Mouse (Mus musculus) brown adipose tissue, adult 24 weeks (tissue): Measurements from ENCODE around the gene Gm5148. TPM values are rescaled to one million over a fixed set of nuclear protein-coding genes. Genes with fewer than 3 reads are reported as not detected.

Experiments
- H3K27ac ChIP-seq: fragments of 200-500 bp; replicated peaks from 2 replicates; pipeline ENCODE4 v1.5.1; 2012; ENCODE audit warnings: low read depth, mild to moderate bottlenecking, low read length
- H3K4me1 ChIP-seq: fragments of 200-500 bp; 2 replicates; pipeline ENCODE4 v1.6.1; 2012; ENCODE audit warnings: low read length, mixed read lengths; ENCODE audit not compliant: control insufficient read depth, insufficient read depth, insufficient read length
- H3K4me3 ChIP-seq: fragments of 200-500 bp; 2 replicates; pipeline ENCODE4 v1.5.1; 2012; ENCODE audit warnings: low read depth, mild to moderate bottlenecking, low read length, moderate library complexity; ENCODE audit not compliant: insufficient read depth
- polyA plus RNA-seq: library from polyadenylated mRNA; stranded (reverse); fragments of >200 nt; gene quantifications from 2 replicates; pipeline ENCODE4 v1.2.4, GENCODE M21; 2012; ENCODE audit not compliant: missing spikeins, insufficient read depth, insufficient read length

Gene Gm5148
- polyA plus RNA-seq, 1 experiment, result not detected

DNA sequence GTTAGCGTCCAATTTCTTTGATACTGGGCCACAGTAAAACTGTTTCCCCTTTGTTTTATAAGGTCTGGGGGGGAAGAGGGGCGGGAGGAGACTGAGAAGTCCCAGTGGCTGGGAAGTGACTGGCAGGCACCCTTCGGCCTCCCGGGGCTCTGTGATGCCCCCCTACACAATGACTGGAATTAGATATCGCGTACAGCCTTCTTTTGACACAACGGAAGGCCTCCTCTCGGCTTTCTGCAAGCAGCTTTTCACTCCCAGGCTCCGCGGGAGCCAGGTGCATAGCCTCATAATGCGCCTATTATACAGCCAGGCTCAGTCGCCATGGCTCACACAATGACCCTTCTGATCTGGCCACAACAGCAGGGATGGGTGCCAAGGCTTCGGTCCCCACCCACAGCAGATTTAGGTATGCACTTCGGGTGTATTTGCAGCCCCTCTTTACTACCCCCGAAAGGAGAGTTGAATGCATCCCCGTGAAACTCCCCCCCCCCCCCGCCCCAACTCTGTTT lies 574 bp downstream of the Gm5148 start:
- Histone ChIP-seq H3K4me1 (peaks cover 5% of the 10 kb centered on the region; the same call in 1 of the 2 replicates), H3K4me3 (peak overlapping the region; percentile 39), H3K27ac (no peak overlapping the region)

- H3K27ac ChIP-seq, result no peak overlapping the region
- H3K4me3 ChIP-seq, result peak overlapping the region; percentile 39
These were observed 1.2 kb downstream of the Gm5148 start for GRCm38 (mm10) chr3:37723061-37723521.

DNA sequence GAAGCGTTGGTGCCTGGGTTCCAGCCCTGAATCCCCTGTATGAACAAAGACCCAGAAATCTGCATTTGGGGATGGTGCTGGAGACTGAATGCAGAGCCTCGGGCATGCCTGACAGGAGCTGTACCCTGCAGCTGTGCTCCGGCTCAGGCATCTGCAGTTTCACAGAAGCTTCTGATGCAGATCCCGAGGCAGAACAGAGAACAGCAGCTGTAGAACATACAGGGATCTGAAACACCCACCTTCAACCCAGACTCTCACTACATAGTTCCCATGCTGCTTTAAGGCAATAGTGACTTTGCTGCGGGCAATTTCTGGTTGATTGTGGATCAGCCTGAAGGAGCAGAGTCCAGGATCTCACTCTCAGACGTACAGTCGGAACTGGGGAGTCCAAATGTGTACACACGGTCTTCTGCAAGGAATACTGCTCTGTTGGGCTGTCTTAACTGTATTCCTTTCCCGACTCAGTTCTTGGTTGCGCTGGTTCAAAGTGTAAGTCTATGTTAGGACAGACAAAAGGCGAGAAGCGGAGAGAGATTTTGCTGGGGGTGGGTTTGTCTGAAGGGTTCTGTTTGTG lies 1.7 kb downstream of the Gm5148 start:
- Histone ChIP-seq H3K4me3 (peak overlapping the region; percentile 39), H3K4me1 (no peaks in the 10 kb centered on the region), H3K27ac (no peak overlapping the region)

More at GRCm38 (mm10) chr3:37723061-37723521, 1.2 kb downstream of the Gm5148 start:
- no peaks in the 10 kb centered on the region for H3K4me1 ChIP-seq

- Histone ChIP-seq H3K27ac (no peak overlapping the region), H3K4me3 (no peak overlapping the region), H3K4me1 (no peaks in the 10 kb centered on the region)
These were observed 7.3 kb downstream of the Gm5148 start for GRCm38 (mm10) chr3:37716992-37717391.

DNA sequence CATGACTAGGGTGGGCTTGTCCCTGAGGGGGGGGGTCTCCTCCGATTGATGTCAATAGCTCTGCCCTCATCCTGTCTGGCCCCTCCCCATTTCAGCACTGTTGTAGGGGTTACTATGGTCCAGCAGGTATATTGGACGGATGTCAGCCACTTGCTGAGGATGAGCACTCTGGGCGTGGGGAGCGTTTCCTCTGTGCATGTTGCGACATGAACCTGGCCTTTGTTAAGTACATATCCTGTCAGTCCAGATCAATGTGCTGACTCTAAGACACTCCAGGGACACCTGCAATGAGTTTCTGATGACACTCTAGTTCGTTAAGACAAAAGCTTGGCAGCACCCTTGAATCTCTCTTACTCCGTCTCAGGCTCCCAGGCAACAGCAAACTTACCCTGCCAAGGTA lies 8.6 kb downstream of the Gm5148 start:
- Histone ChIP-seq H3K4me1 (no peaks in the 10 kb centered on the region), H3K27ac (no peak overlapping the region), H3K4me3 (no peak overlapping the region)

DNA sequence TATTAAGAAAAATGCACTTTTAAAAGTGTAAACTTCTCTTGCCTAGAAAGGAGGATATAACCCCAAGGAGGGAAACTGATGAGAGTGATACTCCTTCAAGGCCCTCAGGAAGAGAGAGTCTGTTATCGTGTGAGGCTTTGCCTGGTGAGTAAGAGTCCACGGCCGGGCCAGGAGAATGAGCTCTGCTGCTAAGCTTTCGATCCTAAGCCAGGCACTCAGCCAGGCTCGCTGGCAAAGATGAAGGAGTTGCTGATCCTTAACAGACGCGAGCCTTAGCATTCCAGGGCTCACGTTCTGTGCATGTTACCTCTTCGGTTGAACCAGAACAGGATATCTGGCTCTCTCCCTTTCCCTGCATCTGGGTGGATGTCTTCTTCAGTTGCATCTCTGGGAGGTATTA lies 11.8 kb downstream of the Gm5148 start:
- H3K4me1 ChIP-seq, result no peaks in the 10 kb centered on the region; the same call in 1 of the 2 replicates

DNA sequence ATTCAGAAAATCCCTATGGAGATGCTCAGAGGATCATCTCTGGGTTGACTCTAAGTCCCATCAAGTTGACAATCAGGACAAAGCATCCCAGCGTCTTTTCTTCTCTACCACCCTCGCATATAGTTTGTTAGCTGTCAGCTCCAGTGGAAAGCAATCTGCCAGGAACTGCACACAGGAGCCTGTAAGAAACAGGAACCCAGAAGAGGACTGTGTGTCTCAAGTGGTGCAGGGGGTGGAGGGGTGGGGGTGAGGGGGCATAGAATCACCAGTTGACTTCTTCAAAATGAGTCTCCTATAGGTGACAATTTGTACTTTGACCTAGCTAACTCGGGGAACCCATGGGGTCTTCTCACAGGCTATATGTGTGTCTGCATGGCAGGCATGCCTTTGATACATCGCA lies 12.7 kb downstream of the Gm5148 start:
- Histone ChIP-seq H3K4me3 (no peak overlapping the region), H3K27ac (no peak overlapping the region), H3K4me1 (peaks cover 2% of the 10 kb centered on the region; the same call in 1 of the 2 replicates)

More for the DNA sequence above, 11.8 kb downstream of the Gm5148 start:
- Histone ChIP-seq H3K27ac (no peak overlapping the region), H3K4me3 (no peak overlapping the region)

DNA sequence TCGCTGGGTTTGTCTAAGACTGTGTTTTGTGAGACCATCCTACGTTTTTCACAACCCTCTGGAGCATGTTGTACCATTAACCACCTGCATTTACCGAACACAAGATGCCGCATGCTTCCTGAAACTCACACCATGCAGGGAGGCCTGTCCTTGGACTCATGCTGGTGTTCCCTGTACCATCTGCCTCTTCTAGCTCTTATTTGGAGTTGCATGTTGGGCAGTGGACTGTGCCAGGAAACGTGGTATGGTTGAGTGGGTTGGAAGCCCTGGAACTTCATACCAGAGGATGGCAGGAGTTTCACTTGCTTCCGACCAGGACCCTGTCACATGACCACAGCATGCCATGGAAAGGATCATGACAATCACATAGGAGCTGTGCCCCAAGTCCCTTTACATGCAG lies 16.5 kb downstream of the Gm5148 start:
- Histone ChIP-seq H3K4me3 (no peak overlapping the region), H3K27ac (no peak overlapping the region), H3K4me1 (peaks cover 12% of the 10 kb centered on the region)

- peaks cover 12% of the 10 kb centered on the region for H3K4me1 ChIP-seq
- no peak overlapping the region for H3K4me3 ChIP-seq
- no peak overlapping the region for H3K27ac ChIP-seq
These were observed 17.9 kb downstream of the Gm5148 start for GRCm38 (mm10) chr3:37706439-37706838.

GRCm38 (mm10) chr3:37705436-37705835 lies 18.9 kb downstream of the Gm5148 start:
- Histone ChIP-seq H3K4me1 (peaks cover 12% of the 10 kb centered on the region), H3K4me3 (no peak overlapping the region), H3K27ac (no peak overlapping the region; the same call in 1 of the 2 replicates)

GRCm38 (mm10) chr3:37704701-37705279 lies 19.5 kb downstream of the Gm5148 start:
- Histone ChIP-seq H3K4me1 (peaks cover 12% of the 10 kb centered on the region), H3K4me3 (no peak overlapping the region), H3K27ac (no peak overlapping the region; the same call in 1 of the 2 replicates)

- Histone ChIP-seq H3K4me3 (no peak overlapping the region), H3K4me1 (peaks cover 12% of the 10 kb centered on the region), H3K27ac (no peak overlapping the region)
These were observed 21.2 kb downstream of the Gm5148 start for GRCm38 (mm10) chr3:37703066-37703465.

DNA sequence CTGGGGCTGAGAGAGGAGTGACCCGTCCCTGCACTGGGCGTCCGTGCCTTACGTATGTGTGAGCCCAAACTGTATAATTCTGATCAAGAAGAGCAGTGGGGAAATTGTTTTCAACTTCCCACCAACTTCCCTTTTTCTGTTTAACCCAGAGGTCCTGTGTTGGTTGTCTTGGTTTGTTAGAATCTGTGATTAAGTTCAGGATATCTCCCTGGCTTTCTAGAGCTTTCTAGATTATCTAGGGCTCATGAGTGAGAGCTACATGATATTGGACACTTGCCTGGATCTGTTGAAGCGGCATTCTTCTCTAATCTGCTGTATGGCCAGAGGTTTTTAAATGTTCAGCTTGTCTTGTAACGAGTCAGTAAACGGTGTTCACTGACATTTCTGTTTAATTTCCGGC lies 30.7 kb downstream of the Gm5148 start:
- Histone ChIP-seq H3K4me1 (no peaks in the 10 kb centered on the region), H3K4me3 (no peak overlapping the region), H3K27ac (no peak overlapping the region)

- H3K4me3 ChIP-seq, result no peak overlapping the region
- H3K27ac ChIP-seq, result no peak overlapping the region
- no peaks in the 10 kb centered on the region for H3K4me1 ChIP-seq
These were observed 31.3 kb downstream of the Gm5148 start for GRCm38 (mm10) chr3:37692945-37693344.

DNA sequence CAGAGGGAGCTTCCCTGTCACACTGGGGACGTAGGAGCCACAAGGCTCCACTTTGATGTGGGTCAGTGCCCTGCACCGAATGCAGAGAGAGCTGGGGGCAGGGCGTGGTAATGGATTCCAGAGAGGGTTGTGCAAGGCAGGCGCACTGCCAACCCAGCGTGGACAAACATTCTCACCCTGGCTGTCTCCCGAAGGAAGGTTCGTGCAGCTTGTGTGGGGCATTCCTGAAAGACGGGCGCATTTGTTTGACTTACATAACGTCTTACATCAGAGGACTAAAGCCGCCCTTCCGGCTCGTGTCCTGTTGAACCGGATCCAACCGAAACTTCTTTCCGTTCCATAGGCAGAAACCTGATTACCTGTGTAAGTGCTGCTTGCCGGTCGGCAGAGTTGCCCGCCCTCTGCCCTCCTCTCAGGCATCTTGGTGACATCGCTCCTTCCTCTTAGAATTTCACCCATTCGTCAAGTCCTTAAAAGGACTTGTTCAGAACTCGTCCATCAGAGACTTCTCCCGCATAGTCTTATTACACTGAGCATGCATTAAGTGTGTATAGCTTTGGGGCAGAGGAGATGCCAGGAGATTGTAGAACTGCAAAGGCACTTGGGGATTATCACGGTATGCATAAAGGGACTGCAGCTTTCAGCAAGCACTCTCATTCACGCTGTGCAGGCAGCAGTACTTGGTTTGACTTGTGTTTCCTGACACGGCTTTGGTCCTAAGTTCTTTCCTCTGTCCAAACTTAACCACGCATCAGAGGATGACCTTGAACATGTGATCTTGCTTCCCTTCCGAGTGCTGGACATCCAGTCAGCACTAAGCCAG lies 36.9 kb downstream of the Gm5148 start:
- H3K27ac ChIP-seq, result no peak overlapping the region
- H3K4me3 ChIP-seq, result peak overlapping the region; percentile 39

More for the DNA sequence above, 36.9 kb downstream of the Gm5148 start:
- H3K4me1 ChIP-seq, result no peaks in the 10 kb centered on the region
